Mouse (Mus musculus) lung, adult 2 months (tissue): ENCODE results near the gene Krt33b. TPM values are rescaled to one million over a fixed set of nuclear protein-coding genes. Genes with fewer than 3 reads are reported as not detected.

Source experiments
- DNase-seq: peaks from one replicate; pipeline ENCODE4 v3.0.0; 2022
- H3K4me1 ChIP-seq: fragments of 200-500 bp; 2 replicates; pipeline ENCODE4 v1.6.1; 2011; ENCODE audit warnings: low read length; ENCODE audit not compliant: control insufficient read depth, insufficient read depth
- H3K4me3 ChIP-seq: fragments of 200-500 bp; replicated peaks from 2 replicates; pipeline ENCODE3; 2011; ENCODE audit warnings: low read depth, mild to moderate bottlenecking, control low read depth, low read length; ENCODE audit errors: extremely low read depth
- CTCF ChIP-seq: fragments of 200-500 bp; IDR thresholded peaks from 2 replicates; pipeline ENCODE4 v1.5.1; 2011; ENCODE audit warnings: mild to moderate bottlenecking, low read length, control low read depth; ENCODE audit not compliant: insufficient read depth
- POLR2A ChIP-seq: fragments of 200-500 bp; IDR thresholded peaks from 2 replicates; pipeline ENCODE4 v1.6.1; 2011; ENCODE audit warnings: low read depth, mild to moderate bottlenecking, control low read depth, low read length, borderline replicate concordance; ENCODE audit errors: extremely low read depth
- WGBS: fragments of 180-500 bp; shearing (Covaris S2); methylation state at CpG from one replicate; pipeline ENCODE4 v1.1.7; 2018; 5-methylcytosine and 5-hydroxymethylcytosine counted together
- polyA plus RNA-seq: library from polyadenylated mRNA; depleted of rRNA; stranded (reverse); fragments of >200 nt; gene quantifications from 2 replicates; pipeline ENCODE4 v1.2.3, GENCODE M21; 2012

Gene Krt33b
- polyA plus RNA-seq, 1 experiment, result not detected

DNA sequence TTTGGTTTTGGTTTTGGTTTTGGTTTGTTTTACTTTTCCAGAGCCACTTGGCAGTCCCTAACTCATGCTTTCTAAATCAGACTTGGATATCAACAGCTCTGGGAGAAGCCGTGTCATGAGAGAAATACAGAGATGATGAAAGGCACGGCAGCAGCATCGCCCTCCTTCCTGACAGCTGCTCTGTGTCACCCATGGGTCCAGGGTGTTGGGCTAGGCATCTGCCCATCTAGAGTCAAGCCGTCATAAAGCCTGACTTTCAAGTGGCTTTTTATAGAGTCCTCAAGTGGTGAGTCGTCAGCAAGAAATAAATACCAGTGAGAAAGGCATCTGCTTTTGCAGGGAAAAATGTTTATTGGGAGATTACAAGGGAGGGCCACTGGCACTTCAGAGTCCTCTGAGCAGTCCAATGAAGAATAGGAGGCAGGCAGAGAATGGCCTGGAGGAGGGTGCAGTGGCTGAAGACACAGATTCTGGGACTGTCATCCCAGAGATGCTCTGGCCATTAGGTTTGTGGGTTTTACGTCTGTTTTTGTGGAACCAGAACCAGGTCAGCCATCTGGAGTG is 16.7 kb upstream of the Krt33b start:
- no peak for TF ChIP-seq POLR2A
- TF ChIP-seq CTCF, result no peak
- no peak overlapping the region for H3K4me3 ChIP-seq
- no peaks in the 10 kb centered on the region for H3K4me1 ChIP-seq
- no peak for DNase-seq
- WGBS, result 54% methylated on average over 6 of the region's 6 CpGs

DNA sequence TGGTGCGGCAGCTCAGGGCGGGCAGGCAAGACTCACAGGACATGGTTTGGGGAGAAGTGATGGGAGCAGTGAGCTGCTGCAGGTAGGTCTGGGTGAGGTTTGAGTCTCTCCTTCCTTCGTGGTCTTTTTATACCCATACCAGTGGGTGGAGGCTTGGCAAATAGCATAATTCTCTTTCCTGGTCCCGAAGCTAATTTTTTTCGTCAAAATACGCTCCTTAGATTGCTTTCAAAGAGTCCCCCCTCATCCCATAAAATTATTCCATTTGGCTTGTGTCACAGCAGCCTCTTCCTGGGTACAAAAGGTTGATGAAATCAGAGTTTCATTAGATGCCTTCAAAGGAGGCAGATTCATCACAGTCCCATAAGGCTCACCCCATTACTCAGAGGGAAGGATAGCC is 11.8 kb upstream of the Krt33b start, which contains the start of gene Krt34:
Krt34 (minus strand) TSS at position 101 of the 400 bp plus-strand sequence.
- WGBS, result 93% methylated on average over 6 of the region's 6 CpGs
- no peaks in the 10 kb centered on the region for H3K4me1 ChIP-seq
- H3K4me3 ChIP-seq, result no peak within 1 kb of the TSS
- DNase-seq, result no peak
- TF ChIP-seq CTCF (no peak), POLR2A (no peak)

DNA sequence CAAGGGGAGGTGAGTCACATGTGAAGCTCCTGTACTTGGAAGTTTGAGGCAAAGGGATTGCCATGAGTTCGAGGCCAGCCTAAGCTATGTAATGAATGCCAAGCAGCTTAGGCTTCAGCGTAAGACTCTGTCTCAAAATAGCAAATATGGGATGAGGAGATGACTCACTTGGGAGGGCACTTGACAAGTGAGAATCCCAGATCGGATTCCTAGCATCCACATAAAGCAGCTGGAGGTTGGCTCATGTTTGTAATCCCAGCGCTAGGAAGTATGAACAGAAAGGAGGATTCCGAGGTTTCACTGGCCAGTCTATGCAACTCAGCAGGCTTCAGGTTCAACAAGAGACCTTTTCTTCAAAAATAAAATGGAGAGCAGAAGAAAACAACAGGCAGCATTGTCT is 8.2 kb downstream of the Krt33b start:
- TF ChIP-seq POLR2A (no peak), CTCF (no peak)

DNA sequence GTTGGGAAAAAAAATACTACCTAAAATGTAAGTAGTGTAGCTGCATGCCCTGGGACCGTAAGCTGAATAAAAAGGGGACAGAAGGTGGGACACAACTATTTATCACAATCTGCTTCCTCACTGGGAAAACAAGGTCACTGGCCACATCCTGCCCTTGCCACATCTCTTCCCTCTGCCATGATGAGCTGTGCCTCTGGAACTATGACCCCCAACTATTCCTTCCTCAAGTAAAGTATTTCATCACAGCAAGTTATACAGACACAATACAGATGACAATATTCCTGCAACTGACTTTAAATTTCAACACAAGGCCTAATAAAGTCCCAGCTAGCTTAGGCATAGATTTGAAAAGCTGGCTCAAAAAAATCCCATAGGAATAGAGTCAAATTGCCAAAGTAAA is 10.2 kb downstream of the Krt33b start:
- Histone ChIP-seq H3K4me3 (no peak overlapping the region), H3K4me1 (no peaks in the 10 kb centered on the region; the same call in 1 of the 2 replicates)
- no peak for DNase-seq
- TF ChIP-seq POLR2A, result no peak
- no peak for TF ChIP-seq CTCF
- WGBS, result 60% methylated on average over 1 of the region's 1 CpGs

More for the DNA sequence above, 8.2 kb downstream of the Krt33b start:
- 50% methylated on average over 5 of the region's 5 CpGs for WGBS
- H3K4me1 ChIP-seq, result no peaks in the 10 kb centered on the region; the same call in 1 of the 2 replicates
- H3K4me3 ChIP-seq, result no peak overlapping the region
- DNase-seq, result no peak

DNA sequence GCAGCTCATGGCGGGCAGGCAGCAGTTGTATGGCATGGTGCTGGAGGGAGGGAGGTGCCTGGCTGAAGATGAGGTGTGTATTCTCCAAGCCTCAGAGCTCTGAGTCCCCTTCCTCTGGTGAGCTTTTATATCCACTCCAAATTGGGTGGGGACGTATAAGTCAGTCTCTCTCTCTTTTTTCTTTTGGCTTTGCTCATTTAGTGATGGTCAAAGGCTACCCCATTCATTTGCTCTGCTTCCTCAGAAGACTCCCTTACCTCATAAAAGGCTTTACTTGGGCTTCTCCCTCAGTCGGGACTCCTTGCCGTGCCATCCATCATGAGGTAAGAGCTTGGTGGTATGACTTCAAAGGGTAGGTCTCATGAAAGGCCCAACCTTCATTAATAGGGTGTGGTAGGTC is 13.6 kb downstream of the Krt33b start, which contains the start of gene Krt33a:
Krt33a (minus strand) TSS at position 101 of the 400 bp plus-strand sequence.
- Histone ChIP-seq H3K4me3 (no peak within 1 kb of the TSS), H3K4me1 (no peaks in the 10 kb centered on the region)
- no peak for TF ChIP-seq POLR2A
- TF ChIP-seq CTCF, result no peak
- no peak for DNase-seq
- 83% methylated on average over 4 of the region's 4 CpGs for WGBS

DNA sequence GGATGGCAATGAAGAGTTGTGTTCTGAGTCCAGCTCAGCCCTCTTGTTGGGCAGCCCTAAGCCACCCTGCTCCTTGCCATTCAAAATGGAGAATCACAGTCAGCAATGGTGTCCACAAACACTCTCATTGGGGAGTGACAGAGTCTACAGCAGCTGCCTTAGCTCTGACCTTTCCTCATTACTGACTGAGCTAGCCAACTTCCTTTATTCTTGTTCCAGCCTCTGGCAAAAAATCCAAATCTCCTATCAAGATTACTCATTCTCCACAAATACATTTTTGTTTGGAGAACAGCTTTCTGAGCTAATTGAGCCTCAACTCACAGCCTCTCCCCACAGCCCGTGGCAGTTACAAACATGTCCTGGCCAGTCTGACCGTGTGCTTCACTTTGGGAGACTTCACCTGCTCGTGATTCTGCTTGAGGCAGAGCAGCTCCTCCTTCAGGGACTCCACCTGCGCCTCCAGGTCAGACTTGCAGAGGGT is 15.9 kb downstream of the Krt33b start:
- H3K4me3 ChIP-seq, result no peak overlapping the region
- no peak for TF ChIP-seq CTCF
- TF ChIP-seq POLR2A, result no peak
- WGBS, result 41% methylated on average over 4 of the region's 4 CpGs
- no peak for DNase-seq
- H3K4me1 ChIP-seq, result no peaks in the 10 kb centered on the region

DNA sequence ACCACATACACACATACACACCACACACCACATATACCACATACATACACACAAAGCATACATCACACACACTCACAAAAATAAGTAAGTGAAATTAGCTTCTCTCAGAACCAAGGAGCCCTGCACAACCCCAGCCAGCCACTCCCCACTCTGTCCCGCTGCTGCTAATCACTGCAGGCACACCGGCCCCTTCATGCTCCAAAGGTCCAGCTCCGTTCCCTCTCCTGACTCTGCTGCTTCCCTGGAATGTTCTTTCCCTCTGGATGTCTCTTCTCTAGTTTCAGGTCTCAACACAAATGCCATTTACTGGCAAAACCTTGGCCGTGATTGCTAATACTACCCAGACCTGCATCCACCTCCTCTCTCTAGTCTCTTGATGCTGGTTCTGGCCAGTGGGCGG is 19.0 kb downstream of the Krt33b start:
- H3K4me1 ChIP-seq, result no peaks in the 10 kb centered on the region
- no peak for TF ChIP-seq CTCF
- TF ChIP-seq POLR2A, result no peak
- no peak overlapping the region for H3K4me3 ChIP-seq
- 85% methylated on average over 5 of the region's 5 CpGs for WGBS
- no peak for DNase-seq

DNA sequence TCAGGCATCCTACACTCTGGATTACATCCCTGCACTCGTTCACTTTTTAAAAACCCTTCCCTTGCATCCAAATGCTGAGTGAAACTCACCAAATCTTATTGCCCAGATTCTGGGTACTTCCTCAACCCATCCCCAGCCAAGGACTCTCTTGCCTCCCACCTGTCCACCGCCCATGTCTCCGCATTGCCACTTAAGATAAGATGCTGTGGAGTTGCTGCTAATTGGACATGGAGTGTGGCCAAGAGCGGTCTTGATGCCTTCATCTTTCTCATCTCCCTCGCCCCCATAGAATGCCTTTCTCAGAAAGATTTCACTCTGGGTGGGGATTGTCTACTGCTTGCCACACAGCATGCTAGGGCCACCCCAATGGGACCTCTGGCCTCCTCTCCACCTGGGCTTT is 21.3 kb downstream of the Krt33b start:
- 79% methylated on average over 5 of the region's 5 CpGs for whole genome bisulfite sequencing
- no peak overlapping the region for H3K4me3 ChIP-seq

DNA sequence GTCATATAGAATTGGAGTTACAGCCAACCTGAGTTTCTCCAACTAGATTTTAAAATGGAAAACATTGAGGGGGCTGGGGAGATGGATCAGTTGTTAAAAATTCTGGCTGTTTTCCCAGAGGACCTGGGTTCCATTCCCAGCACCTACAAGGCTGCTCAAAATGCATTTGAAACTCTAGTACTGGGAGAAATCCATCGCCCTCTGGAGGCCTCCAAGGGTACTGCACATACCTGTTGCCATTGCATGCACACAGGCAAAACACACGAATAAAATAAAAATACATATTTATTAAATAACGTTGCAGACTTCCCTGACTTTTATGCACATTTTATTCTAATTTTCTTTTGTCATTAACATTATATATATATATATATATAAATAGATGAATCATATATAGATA is 23.0 kb downstream of the Krt33b start:
- Histone ChIP-seq H3K4me1 (no peaks in the 10 kb centered on the region), H3K4me3 (no peak overlapping the region)
- TF ChIP-seq POLR2A, result no peak
- TF ChIP-seq CTCF, result peak; percentile 43
- no peak for DNase-seq
- 58% methylated on average over 3 of the region's 3 CpGs for WGBS

More for the DNA sequence above, 21.3 kb downstream of the Krt33b start:
- TF ChIP-seq POLR2A (no peak), CTCF (no peak)
- H3K4me1 ChIP-seq, result no peaks in the 10 kb centered on the region
- no peak for DNase-seq

DNA sequence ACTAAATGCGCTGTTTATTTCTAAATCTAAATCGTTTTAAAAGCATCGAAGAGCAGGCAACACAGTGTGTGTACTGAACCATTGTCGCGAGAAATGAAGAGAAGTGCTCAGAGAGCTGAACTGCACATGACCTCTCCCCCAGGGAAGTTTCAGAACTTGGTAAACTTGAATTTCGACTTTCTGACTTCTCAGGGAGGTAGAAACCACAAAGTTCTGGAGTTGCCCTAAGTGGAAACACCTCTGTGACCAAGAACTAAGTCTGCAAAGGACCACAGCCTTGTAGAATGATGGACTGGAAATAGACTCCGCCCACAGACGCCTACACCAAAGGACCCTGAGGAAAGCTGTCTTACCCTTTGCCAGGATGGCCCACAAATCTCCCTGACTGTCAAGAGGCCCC is 23.8 kb downstream of the Krt33b start:
- 68% methylated on average over 8 of the region's 8 CpGs for WGBS
- Histone ChIP-seq H3K4me3 (no peak overlapping the region), H3K4me1 (no peaks in the 10 kb centered on the region)
- DNase-seq, result no peak
- TF ChIP-seq POLR2A (no peak), CTCF (no peak)
